Mouse (Mus musculus): ENCODE measurements around the gene Fxyd2. TPM values are rescaled to one million over a fixed set of nuclear protein-coding genes. Genes with fewer than 3 reads are reported as not detected.
A peak's percentile ranks its signal among the peaks of the same experiment; 100 is the strongest.

Gene Fxyd2
- polyA plus RNA-seq, 1 experiment from 2014 or later = 451 TPM

DNA sequence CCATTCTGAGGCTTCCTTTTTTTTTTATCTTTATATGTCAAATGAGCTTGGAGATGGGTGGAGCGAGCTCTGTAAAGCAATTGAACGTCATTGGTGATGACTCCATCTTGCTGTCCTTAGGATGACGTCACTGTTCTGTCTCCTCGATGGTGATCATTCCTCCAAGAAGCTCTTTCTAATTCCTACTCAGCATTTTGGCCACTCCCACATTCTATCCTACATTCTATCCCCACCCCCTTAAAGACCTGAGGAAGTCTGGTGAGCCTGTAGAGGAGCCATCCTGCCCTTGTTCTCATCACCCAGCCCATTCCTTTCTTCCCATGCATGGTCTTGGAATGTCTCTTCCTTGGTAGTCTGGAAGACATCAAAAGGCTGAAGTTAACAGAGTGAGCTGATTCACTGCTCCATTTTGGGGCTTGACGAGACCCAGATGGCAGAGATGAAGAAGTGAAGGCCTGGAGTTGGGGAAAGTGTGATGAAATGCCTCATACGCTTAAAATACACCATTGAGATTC lies 24.4 kb upstream of the Fxyd2 start:
- H3K9me3 ChIP-seq (replicated peaks) = no peaks in the 10 kb centered on the region
- no peak overlapping the region for H3K4me2 ChIP-seq
- H3K9ac ChIP-seq = no peak overlapping the region
- peaks cover 68% of the 10 kb centered on the region for H3K4me1 ChIP-seq
- H3K27ac ChIP-seq = no peak overlapping the region
- H3K36me3 ChIP-seq = no peaks in the 10 kb centered on the region
- 91% methylated on average over 6 of the region's 6 CpGs for WGBS
- H3K4me3 ChIP-seq (replicated peaks) = no peak overlapping the region
- no peaks in the 10 kb centered on the region for H3K27me3 ChIP-seq
- ATAC-seq (replicated peaks; ENCODE audit: low FRiP score) = no peak

DNA sequence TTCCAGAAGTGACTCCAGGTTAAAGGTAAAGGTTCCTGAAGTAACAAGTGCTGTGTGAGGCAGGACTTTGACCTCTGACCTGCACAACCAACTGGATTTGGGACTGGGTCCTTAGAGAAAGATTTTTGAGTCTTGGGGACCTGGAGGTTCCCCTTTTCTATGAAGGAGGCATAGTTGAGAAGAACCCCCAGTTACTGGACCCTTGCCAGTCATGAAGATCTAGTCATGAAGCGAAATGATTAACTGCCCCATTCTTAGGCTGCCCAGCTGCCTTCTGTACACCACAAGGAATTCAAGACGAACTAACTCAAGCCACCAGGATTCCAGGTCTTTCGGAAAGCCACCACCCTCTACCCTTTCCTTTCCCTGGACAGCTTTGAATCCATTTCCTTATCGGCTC lies 23.0 kb upstream of the Fxyd2 start:
- WGBS = 57% methylated on average over 4 of the region's 4 CpGs
- Histone ChIP-seq H3K4me2 (no peak overlapping the region), H3K9me3 (replicated peaks) (no peaks in the 10 kb centered on the region), H3K27ac (no peak overlapping the region), H3K4me3 (replicated peaks) (no peak overlapping the region), H3K4me1 (peaks cover 71% of the 10 kb centered on the region), H3K9ac (no peak overlapping the region), H3K36me3 (no peaks in the 10 kb centered on the region), H3K27me3 (no peaks in the 10 kb centered on the region)
- no peak for ATAC-seq (replicated peaks; ENCODE audit: low FRiP score)

DNA sequence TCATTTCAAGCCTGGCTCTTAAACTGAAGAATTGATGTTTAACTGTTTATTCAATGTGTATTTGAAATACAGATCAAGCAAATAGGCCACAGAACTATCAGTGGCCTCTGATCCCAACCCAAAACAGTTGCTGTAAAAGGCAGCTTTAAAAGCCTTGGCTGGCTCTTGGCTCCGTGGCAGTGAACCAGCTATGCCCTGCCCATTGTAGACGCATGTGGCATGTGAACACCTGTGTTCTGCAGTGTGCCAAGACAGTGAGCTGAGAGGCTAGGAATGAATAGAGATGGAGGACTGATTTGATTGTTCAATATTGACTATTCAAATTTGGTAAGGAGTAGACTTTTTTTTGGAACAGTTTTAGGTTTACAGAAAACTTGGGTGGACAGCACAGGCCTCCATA lies 22.6 kb upstream of the Fxyd2 start:
- no peak overlapping the region for H3K9ac ChIP-seq
- no peak overlapping the region for H3K27ac ChIP-seq
- ATAC-seq (replicated peaks; ENCODE audit: low FRiP score) = no peak
- H3K4me1 ChIP-seq = peaks cover 71% of the 10 kb centered on the region
- H3K9me3 ChIP-seq (replicated peaks) = no peaks in the 10 kb centered on the region
- no peaks in the 10 kb centered on the region for H3K36me3 ChIP-seq
- H3K4me2 ChIP-seq = no peak overlapping the region
- 84% methylated on average over 2 of the region's 2 CpGs for WGBS
- no peak overlapping the region for H3K4me3 ChIP-seq (replicated peaks)
- no peaks in the 10 kb centered on the region for H3K27me3 ChIP-seq

DNA sequence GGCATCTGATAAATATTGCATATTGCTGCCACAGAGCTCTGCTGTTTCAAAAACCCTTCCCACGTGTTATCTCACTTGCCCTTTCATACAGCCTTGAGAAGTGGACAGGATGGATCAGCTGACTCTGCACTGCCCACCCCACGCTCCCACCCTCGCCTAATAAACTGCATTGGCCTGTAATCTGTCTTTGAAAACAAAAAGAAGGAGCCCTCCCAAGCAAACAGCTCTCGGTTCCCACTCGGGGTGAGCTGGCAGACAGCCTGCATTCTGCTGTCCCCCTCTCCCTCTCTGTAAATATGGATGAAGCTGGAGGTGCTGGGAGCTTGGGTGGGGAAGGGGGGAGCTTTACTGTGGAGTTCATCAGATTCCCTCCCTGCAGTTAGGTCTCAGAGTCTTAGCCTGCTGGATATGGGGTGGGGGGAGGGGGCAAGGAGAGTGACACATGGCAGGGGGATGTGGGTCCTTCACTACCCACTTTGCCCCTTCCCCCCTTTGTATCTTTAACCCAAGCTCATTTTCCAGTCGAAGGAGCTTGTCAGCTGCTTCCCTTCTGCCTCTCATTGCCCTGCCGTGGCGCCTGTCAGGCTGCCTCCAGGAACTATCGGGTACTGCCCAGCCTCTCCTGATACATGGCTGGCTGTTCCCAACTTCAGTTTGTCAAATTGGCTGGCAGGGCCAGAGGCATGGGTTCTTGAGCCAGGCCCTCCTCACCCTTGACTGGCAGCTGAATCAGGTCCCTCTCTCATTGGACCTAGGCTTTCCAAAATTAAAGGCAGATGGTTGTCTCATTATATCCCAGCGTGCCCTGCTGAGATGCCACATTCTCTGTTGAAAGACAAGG lies 18.8 kb upstream of the Fxyd2 start:
- ATAC-seq (replicated peaks; ENCODE audit: low FRiP score) = 0 out of 2 replicates have a peak, but pooled peaks have one; percentile 60
- no peak overlapping the region for H3K9ac ChIP-seq
- H3K4me2 ChIP-seq = no peak overlapping the region
- no peaks in the 10 kb centered on the region for H3K36me3 ChIP-seq
- H3K4me3 ChIP-seq (replicated peaks) = no peak overlapping the region
- no peaks in the 10 kb centered on the region for H3K9me3 ChIP-seq (replicated peaks)
- H3K4me1 ChIP-seq = peaks cover 54% of the 10 kb centered on the region
- H3K27ac ChIP-seq = peak overlapping the region; percentile 67
- no peaks in the 10 kb centered on the region for H3K27me3 ChIP-seq
- WGBS = 38% methylated on average over 10 of the region's 10 CpGs

DNA sequence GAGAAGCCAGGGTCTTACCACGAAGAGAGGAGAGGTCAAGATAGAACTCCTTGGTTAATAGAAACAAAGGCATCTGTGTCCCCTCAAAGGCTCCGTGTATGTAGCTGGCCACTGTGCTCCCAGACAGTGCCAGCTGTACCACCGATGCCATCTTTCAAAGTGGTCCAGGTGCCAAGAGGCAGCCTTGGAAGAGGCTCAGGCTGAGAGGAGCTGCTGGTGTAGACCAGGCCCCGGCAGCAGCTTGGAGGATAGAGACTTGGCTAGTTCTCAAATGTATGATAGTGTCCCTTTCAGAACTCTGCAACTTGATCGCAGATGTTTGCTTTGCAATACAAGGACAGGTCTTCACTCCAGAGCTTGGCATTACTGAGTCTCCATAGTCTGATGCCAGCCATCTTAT lies 17.1 kb upstream of the Fxyd2 start:
- WGBS = 74% methylated on average over 5 of the region's 5 CpGs
- no peak for ATAC-seq (replicated peaks; ENCODE audit: low FRiP score)

DNA sequence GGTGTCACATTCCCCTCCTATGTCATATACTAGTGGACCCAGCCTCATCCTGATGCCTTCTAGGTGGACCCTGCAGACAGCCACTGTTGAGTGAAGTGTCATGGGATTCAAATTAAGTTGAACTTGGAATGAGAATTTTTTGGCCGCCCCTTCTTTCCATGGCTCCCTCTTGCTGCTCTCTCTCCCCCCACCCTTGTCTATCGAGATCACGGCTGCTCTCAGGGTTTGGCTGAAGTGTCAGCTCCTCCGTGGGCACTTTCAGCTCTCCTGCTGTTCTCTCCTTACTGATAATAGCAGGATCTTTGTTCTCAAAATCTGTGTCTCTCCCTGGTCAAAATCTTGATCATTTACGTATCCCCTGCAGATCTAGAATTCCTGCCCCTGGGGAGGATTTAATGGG lies 16.6 kb upstream of the Fxyd2 start:
- 83% methylated on average over 5 of the region's 5 CpGs for WGBS
- H3K9me3 ChIP-seq (replicated peaks) = no peaks in the 10 kb centered on the region
- no peaks in the 10 kb centered on the region for H3K27me3 ChIP-seq
- H3K4me2 ChIP-seq = no peak overlapping the region
- no peak overlapping the region for H3K4me3 ChIP-seq (replicated peaks)
- no peak overlapping the region for H3K9ac ChIP-seq
- ATAC-seq (replicated peaks; ENCODE audit: low FRiP score) = no peak
- peaks cover 47% of the 10 kb centered on the region for H3K4me1 ChIP-seq
- no peaks in the 10 kb centered on the region for H3K36me3 ChIP-seq
- no peak overlapping the region for H3K27ac ChIP-seq

More for the DNA sequence above, 17.1 kb upstream of the Fxyd2 start:
- Histone ChIP-seq H3K9ac (no peak overlapping the region), H3K4me3 (replicated peaks) (no peak overlapping the region), H3K36me3 (no peaks in the 10 kb centered on the region), H3K9me3 (replicated peaks) (no peaks in the 10 kb centered on the region), H3K27me3 (no peaks in the 10 kb centered on the region), H3K4me2 (no peak overlapping the region), H3K4me1 (peaks cover 47% of the 10 kb centered on the region), H3K27ac (no peak overlapping the region)

DNA sequence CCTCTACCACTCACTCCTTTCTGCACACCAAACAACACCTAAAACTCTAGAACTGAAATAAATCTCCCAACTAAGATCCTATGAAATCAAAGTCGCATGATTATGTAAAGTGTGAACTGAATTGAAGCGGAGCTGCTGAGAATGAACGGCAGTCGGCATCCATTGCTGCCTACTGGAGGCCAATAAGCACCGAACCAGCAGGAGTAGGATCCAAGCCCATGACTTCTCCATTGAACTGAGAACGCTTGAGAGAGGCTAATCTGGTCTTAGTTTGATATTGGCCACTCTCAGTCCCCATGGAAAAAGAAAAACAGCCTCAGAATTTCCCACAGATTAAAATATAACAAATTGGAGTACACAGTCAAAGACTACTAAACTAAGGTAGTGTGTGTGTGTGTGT lies 15.6 kb upstream of the Fxyd2 start:
- H3K9me3 ChIP-seq (replicated peaks) = no peaks in the 10 kb centered on the region
- ATAC-seq (replicated peaks; ENCODE audit: low FRiP score) = no peak
- no peaks in the 10 kb centered on the region for H3K36me3 ChIP-seq
- 94% methylated on average over 6 of the region's 6 CpGs for WGBS
- no peak overlapping the region for H3K4me2 ChIP-seq
- H3K9ac ChIP-seq = no peak overlapping the region
- H3K4me1 ChIP-seq = peaks cover 41% of the 10 kb centered on the region
- H3K27ac ChIP-seq = no peak overlapping the region
- H3K27me3 ChIP-seq = no peaks in the 10 kb centered on the region
- H3K4me3 ChIP-seq (replicated peaks) = no peak overlapping the region

DNA sequence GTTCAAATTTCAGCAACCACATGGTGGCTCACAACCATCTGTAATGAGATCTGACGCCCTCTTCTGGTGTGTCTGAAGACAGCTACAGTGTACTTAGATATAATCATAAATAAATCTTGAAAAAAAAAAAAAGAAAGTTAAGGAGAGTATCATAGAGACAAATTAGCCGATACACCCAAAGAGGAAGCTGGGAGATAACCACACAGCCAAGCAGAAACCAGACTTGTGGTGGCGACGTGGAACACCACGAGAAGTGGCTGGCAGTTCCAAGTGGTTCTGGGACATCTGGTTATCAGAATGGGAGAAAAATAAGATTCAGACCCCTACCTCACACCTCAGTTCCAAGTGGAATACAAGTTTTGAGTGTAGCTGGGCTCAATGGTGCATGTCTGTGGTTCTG lies 12.8 kb upstream of the Fxyd2 start:
- Histone ChIP-seq H3K27me3 (no peaks in the 10 kb centered on the region), H3K4me3 (replicated peaks) (no peak overlapping the region), H3K4me2 (no peak overlapping the region), H3K4me1 (peaks cover 14% of the 10 kb centered on the region), H3K9ac (no peak overlapping the region), H3K36me3 (no peaks in the 10 kb centered on the region), H3K27ac (no peak overlapping the region), H3K9me3 (replicated peaks) (no peaks in the 10 kb centered on the region)
- ATAC-seq (replicated peaks; ENCODE audit: low FRiP score) = no peak
- WGBS = 84% methylated on average over 5 of the region's 5 CpGs

DNA sequence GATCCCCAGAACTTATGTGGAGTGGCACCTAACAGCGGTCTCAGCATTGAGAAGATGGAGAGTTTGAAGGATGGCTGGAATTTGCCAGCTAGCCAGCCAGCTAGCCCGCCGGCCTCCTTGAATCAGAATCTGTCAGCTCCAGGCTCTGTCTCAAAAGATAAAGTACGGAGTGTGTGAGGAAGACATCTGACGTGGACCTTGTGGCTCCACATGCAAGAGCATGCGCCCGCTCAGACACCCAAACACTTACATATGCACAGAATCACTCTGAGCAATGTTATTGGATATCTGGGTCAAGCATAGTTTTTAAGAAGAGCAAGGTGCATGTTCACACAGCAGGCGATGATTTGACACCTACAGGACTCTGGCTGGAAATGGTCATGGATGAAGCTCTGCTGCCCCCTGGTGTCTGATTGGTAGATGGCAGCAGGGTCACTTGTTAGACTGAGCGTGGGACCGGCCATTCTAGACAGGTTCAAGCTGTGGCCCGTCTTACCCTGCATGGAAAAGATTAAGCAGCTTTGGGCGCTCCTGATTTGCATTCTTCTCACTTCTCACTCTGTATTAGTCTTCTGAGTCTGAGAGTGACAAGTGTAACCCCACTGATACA lies 11.0 kb upstream of the Fxyd2 start:
- no peak overlapping the region for H3K27ac ChIP-seq

DNA sequence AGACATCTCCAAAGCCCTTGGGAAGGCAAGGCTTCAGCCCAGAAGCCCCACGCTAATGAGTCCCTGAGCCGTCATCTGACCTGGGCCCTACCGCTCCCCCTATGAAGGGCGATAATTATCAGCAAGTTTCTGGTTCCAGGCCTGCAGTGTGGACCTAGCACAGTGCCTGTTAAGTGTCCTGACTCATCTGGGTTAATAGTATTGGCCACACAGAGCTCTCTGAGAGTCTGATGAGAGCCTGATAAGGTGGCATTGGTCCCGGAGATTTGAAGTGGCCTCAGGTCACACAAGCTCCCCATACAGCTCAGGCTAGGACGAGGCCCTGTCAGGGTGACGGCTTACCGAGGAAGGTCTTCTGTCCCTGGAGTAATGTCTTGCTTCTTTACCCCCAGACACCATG lies 9.9 kb upstream of the Fxyd2 start:
- Histone ChIP-seq H3K4me2 (no peak overlapping the region), H3K9me3 (replicated peaks) (no peaks in the 10 kb centered on the region), H3K36me3 (peaks cover 22% of the 10 kb centered on the region; the same call in 1 of the 2 replicates), H3K4me1 (0 out of 2 replicates have a peak, but pooled peaks cover 3% of the 10 kb centered on the region), H3K27me3 (no peaks in the 10 kb centered on the region), H3K27ac (no peak overlapping the region), H3K9ac (no peak overlapping the region), H3K4me3 (replicated peaks) (no peak overlapping the region)
- 79% methylated on average over 8 of the region's 8 CpGs for WGBS
- no peak for ATAC-seq (replicated peaks; ENCODE audit: low FRiP score)

More for the DNA sequence above, 11.0 kb upstream of the Fxyd2 start:
- no peak overlapping the region for H3K9ac ChIP-seq
- no peaks in the 10 kb centered on the region for H3K9me3 ChIP-seq (replicated peaks)
- 45% methylated on average over 12 of the region's 12 CpGs for WGBS
- 0 out of 2 replicates have a peak, but pooled peaks cover 3% of the 10 kb centered on the region for H3K4me1 ChIP-seq
- no peak overlapping the region for H3K4me2 ChIP-seq
- peaks cover 12% of the 10 kb centered on the region; the same call in 1 of the 2 replicates for H3K36me3 ChIP-seq
- peak; percentile 67 for ATAC-seq (replicated peaks; ENCODE audit: low FRiP score)
- H3K27me3 ChIP-seq = no peaks in the 10 kb centered on the region
- no peak overlapping the region for H3K4me3 ChIP-seq (replicated peaks)

DNA sequence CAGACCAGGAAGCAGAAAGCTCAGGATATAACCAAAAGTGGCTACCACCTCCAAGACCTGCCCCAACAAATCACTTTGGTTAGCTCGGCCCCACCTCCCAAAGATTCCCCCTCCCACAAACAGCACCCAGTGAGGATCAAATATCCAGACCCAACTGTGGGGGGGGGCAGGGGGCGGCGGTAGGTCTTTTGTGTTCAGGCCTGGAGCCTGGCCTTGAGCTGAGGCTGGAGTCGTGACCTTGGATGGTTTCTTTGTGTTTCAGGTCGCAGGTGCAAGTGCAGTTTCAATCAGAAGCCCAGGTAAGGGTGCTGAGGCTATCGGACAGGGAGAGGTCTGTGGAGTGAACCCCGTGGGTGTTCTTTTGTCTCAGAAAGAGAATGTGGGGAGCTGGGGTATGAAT lies 8.2 kb upstream of the Fxyd2 start:
- peaks cover 36% of the 10 kb centered on the region; the same call in 1 of the 2 replicates for H3K36me3 ChIP-seq
- no peaks in the 10 kb centered on the region for H3K9me3 ChIP-seq (replicated peaks)
- H3K4me3 ChIP-seq (replicated peaks) = no peak overlapping the region
- no peak overlapping the region for H3K27ac ChIP-seq
- H3K4me2 ChIP-seq = no peak overlapping the region
- H3K4me1 ChIP-seq = peaks cover 11% of the 10 kb centered on the region
- ATAC-seq (replicated peaks; ENCODE audit: low FRiP score) = no peak
- H3K9ac ChIP-seq = no peak overlapping the region
- H3K27me3 ChIP-seq = no peaks in the 10 kb centered on the region
- 66% methylated on average over 7 of the region's 7 CpGs for WGBS

DNA sequence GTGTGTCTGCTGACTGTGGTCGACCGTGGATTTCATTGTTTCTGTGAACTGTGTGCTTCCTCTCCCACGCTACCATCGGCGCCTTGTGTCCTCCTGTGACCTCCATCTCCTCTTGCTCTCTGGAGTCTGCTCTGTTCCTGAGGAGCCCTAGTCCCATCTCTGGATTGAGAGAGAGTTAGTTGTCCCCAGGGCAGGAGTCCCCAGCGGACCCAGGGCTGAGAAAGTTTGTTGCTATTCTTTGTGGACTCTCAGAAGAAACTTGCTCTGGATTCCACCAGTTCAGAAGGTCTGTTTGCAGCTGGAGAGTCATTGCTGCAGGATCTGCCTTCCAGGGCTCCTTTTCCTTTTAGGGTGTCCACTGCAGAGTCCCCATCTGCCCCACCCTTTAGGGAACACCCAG lies 4.3 kb upstream of the Fxyd2 start:
- Histone ChIP-seq H3K36me3 (peaks cover 36% of the 10 kb centered on the region; the same call in 1 of the 2 replicates), H3K9ac (no peak overlapping the region), H3K4me1 (peaks cover 16% of the 10 kb centered on the region), H3K4me3 (replicated peaks) (no peak overlapping the region), H3K27ac (0 out of 2 replicates have a peak overlapping the region, but pooled peaks have one; percentile 27), H3K4me2 (no peak overlapping the region), H3K27me3 (no peaks in the 10 kb centered on the region), H3K9me3 (replicated peaks) (no peaks in the 10 kb centered on the region)
- WGBS = 78% methylated on average over 6 of the region's 6 CpGs
- no peak for ATAC-seq (replicated peaks; ENCODE audit: low FRiP score)

Data from kidney, embryonic 15.5 days (tissue).